Comparison of ENCODE assay signal across 8 mouse cellular contexts in genomic region chr4:120032984-120033355, GRCm38 (mm10). TPM values are rescaled to one million over a fixed set of nuclear protein-coding genes. Genes with fewer than 3 reads are reported as not detected.
A peak's percentile ranks its signal among the peaks of the same experiment; 100 is the strongest.
DNase-seq lines count a peak whose midpoint lies in the region; ATAC-seq and TF ChIP-seq lines count a peak whose summit lies in the region.

No protein-coding gene starts in this region.

- H3K4me2 ChIP-seq in kidney, embryonic 15.5 days, result peak overlapping the region; percentile 100
- H3K4me2 ChIP-seq in hindbrain, embryonic 13.5 days, result peak overlapping the region; percentile 92
- H3K4me2 ChIP-seq in liver, postnatal 0 days (ENCODE audit: low read depth, low read length), result peak overlapping the region; percentile 79
- H3K4me2 ChIP-seq in stomach, postnatal 0 days (replicated peaks; ENCODE audit: low read depth), result peak overlapping the region; percentile 96

- peaks cover 17% of the 10 kb centered on the region for H3K4me1 ChIP-seq in kidney, embryonic 15.5 days
- peaks cover 5% of the 10 kb centered on the region; the same call in 1 of the 2 replicates for H3K4me1 ChIP-seq in brown adipose tissue, adult 24 weeks (ENCODE audit: control insufficient read depth, insufficient read depth, insufficient read length, low read length)
- peaks cover 28% of the 10 kb centered on the region for H3K4me1 ChIP-seq in hindbrain, embryonic 13.5 days (replicated peaks)
- no peaks in the 10 kb centered on the region for H3K4me1 ChIP-seq in liver, postnatal 0 days (ENCODE audit: insufficient read depth)
- H3K4me1 ChIP-seq in stomach, postnatal 0 days (replicated peaks; ENCODE audit: control insufficient read depth, insufficient read depth), result 0 out of 2 replicates have a peak, but pooled peaks cover 4% of the 10 kb centered on the region

- H3K27me3 ChIP-seq in kidney, embryonic 15.5 days, result peaks cover 71% of the 10 kb centered on the region
- peaks cover 71% of the 10 kb centered on the region for H3K27me3 ChIP-seq in hindbrain, embryonic 13.5 days
- peaks cover 35% of the 10 kb centered on the region for H3K27me3 ChIP-seq in liver, postnatal 0 days (ENCODE audit: insufficient read depth, low read length)
- no peaks in the 10 kb centered on the region for H3K27me3 ChIP-seq in stomach, postnatal 0 days (ENCODE audit: control insufficient read depth, insufficient read depth, low read length)

- peak overlapping the region; percentile 42 for H3K9ac ChIP-seq in kidney, embryonic 15.5 days
- peak overlapping the region; percentile 82 for H3K9ac ChIP-seq in hindbrain, embryonic 13.5 days
- H3K9ac ChIP-seq in liver, postnatal 0 days (replicated peaks), result peak overlapping the region; percentile 30
- peak overlapping the region; percentile 45 for H3K9ac ChIP-seq in stomach, postnatal 0 days (ENCODE audit: low read length)

- no peak for DNase-seq in kidney, postnatal 36 days
- DNase-seq in liver, postnatal 0 days, result no peak
- DNase-seq in stomach, postnatal 0 days (ENCODE audit: low spot score), result no peak
- no peak for DNase-seq in kidney, adult 8-10 months

- no peak overlapping the region for H3K27ac ChIP-seq in kidney, embryonic 15.5 days
- no peak overlapping the region for H3K27ac ChIP-seq in brown adipose tissue, adult 24 weeks (replicated peaks; ENCODE audit: low read depth, low read length)
- H3K27ac ChIP-seq in hindbrain, embryonic 13.5 days, result peak overlapping the region; percentile 70
- no peak overlapping the region for H3K27ac ChIP-seq in liver, postnatal 0 days (ENCODE audit: low read depth)
- H3K27ac ChIP-seq in stomach, postnatal 0 days (replicated peaks), result no peak overlapping the region

- under 1% methylated on average over 38 of the region's 38 CpGs for WGBS in kidney, embryonic 15.5 days
- under 1% methylated on average over 36 of the region's 38 CpGs for WGBS in hindbrain, embryonic 13.5 days
- WGBS in liver, postnatal 0 days (ENCODE audit: insufficient replicate concordance), result 1% methylated on average over 31 of the region's 38 CpGs
- WGBS in stomach, postnatal 0 days, result under 1% methylated on average over 28 of the region's 38 CpGs

- H3K36me3 ChIP-seq in kidney, embryonic 15.5 days, result no peaks in the 10 kb centered on the region
- H3K36me3 ChIP-seq in hindbrain, embryonic 13.5 days, result no peaks in the 10 kb centered on the region
- H3K36me3 ChIP-seq in liver, postnatal 0 days (replicated peaks; ENCODE audit: insufficient read depth, low read length), result no peaks in the 10 kb centered on the region
- H3K36me3 ChIP-seq in stomach, postnatal 0 days (ENCODE audit: control insufficient read depth, insufficient read depth, low read length), result no peaks in the 10 kb centered on the region

- H3K9me3 ChIP-seq in kidney, embryonic 15.5 days (replicated peaks), result no peaks in the 10 kb centered on the region
- H3K9me3 ChIP-seq in hindbrain, embryonic 13.5 days, result no peaks in the 10 kb centered on the region
- no peaks in the 10 kb centered on the region for H3K9me3 ChIP-seq in liver, postnatal 0 days (ENCODE audit: low read length)
- no peaks in the 10 kb centered on the region for H3K9me3 ChIP-seq in stomach, postnatal 0 days (ENCODE audit: control insufficient read depth, low read length)

- TF ChIP-seq EP300 in liver, postnatal 0 days (IDR thresholded peaks at IDR 0.05; ENCODE audit: low read depth), result no peak
- TF ChIP-seq EP300 in stomach, postnatal 0 days (optimal IDR thresholded peaks at IDR 0.05), result no peak

- peak overlapping the region; percentile 61 for H3K4me3 ChIP-seq in kidney, embryonic 15.5 days (replicated peaks)
- peak overlapping the region; percentile 65 for H3K4me3 ChIP-seq in brown adipose tissue, adult 24 weeks (ENCODE audit: insufficient read depth, low read depth, low read length)
- H3K4me3 ChIP-seq in hindbrain, embryonic 13.5 days, result peak overlapping the region; percentile 63
- peak overlapping the region; percentile 51 for H3K4me3 ChIP-seq in liver, postnatal 0 days (ENCODE audit: low read depth, low read length)
- H3K4me3 ChIP-seq in stomach, postnatal 0 days (ENCODE audit: low read depth, low read length), result peak overlapping the region; percentile 58

- no peak for TF ChIP-seq CTCF in liver, postnatal 0 days (IDR thresholded peaks at IDR 0.05; ENCODE audit: low read depth)
- no peak for TF ChIP-seq CTCF in stomach, postnatal 0 days (IDR thresholded peaks at IDR 0.05; ENCODE audit: low read depth)

- ATAC-seq in kidney, embryonic 15.5 days (replicated peaks; ENCODE audit: low FRiP score), result 0 out of 2 replicates have a peak, but pooled peaks have one; percentile 17
- ATAC-seq in CD4-positive, CD25-positive, alpha-beta regulatory T cell, adult 4 months, result peak; percentile 22
- ATAC-seq in hindbrain, embryonic 13.5 days (ENCODE audit: low FRiP score), result peak; percentile 34
- no peak for ATAC-seq in liver, postnatal 0 days
- ATAC-seq in stomach, postnatal 0 days (ENCODE audit: low FRiP score, low TSS enrichment), result peak; percentile 34; the same call in 1 of the 2 replicates

RNA-seq across cellular contexts. Expression of gene AL607142.1, which starts 31.8 kb away (rescaled TPM):
- polyA plus RNA-seq in kidney, embryonic 15.5 days (2015; fragmentation: Nextera tagmentation; extraction: Ambion mirVana), result not detected in 2 replicates
- not detected for polyA plus RNA-seq in CD4-positive, CD25-positive, alpha-beta regulatory T cell, adult 4 months (2017; shearing (Covaris generic))
- polyA plus RNA-seq in brown adipose tissue, adult 24 weeks (2012; ENCODE audit: insufficient read depth, insufficient read length, missing spikeins), result not detected in 2 replicates
- not detected in 2 replicates for polyA plus RNA-seq in hindbrain, embryonic 13.5 days (2015; fragmentation: Nextera tagmentation; extraction: Ambion mirVana)
- not detected in 2 replicates for polyA plus RNA-seq in liver, postnatal 0 days (2015; fragmentation: Nextera tagmentation; extraction: Ambion mirVana)
- not detected in 2 replicates for polyA plus RNA-seq in stomach, postnatal 0 days (2015; fragmentation: Nextera tagmentation; extraction: Ambion mirVana)

Comparison
In these comparisons a context has a peak if more than half of its experiments do, and no peak if none do; other contexts are left out.
1. H3K9ac ChIP-seq: peak in every context shown above with its lines; median percentile 82 in hindbrain, embryonic 13.5 days; 45 in stomach, postnatal 0 days; 42 in kidney, embryonic 15.5 days; 30 in liver, postnatal 0 days.